Mouse (Mus musculus) brain, adult 2 months (tissue): ENCODE measurements around the gene Lsm2.
"Not testable (repeated sequence)": the region's sequence is repeated elsewhere in the genome, so short reads cannot be mapped to it uniquely, and the experiment has no call there.

Experiments used
- DNase-seq: peaks from one replicate; pipeline ENCODE4 v3.0.0; 2011; ENCODE audit warnings: low read depth, low spot score

Lsm2 gene

DNA sequence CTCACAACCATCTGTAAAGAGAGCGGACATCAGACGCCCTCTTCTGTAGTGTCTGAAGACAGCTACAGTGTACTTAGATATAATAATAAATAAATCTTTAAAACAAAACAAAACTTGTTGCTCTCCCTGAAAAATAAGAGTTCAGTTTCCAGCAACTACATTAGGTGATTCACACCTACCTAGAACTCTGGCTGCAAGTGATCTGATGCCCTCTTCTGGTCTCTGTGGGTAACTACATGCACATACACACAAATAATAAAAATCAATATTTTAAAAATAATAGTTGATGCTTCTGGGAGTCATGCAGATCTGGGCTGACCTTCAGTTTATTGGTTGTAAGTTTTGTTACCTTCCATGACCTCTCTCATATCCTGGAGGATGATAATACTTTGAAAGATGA, 2.6 kb downstream of the Lsm2 start:
- DNase-seq, result peak; percentile 67

GRCm38 (mm10) chr17:34994751-34995150, 13.1 kb downstream of the Lsm2 start:
- no peak for DNase-seq

DNA sequence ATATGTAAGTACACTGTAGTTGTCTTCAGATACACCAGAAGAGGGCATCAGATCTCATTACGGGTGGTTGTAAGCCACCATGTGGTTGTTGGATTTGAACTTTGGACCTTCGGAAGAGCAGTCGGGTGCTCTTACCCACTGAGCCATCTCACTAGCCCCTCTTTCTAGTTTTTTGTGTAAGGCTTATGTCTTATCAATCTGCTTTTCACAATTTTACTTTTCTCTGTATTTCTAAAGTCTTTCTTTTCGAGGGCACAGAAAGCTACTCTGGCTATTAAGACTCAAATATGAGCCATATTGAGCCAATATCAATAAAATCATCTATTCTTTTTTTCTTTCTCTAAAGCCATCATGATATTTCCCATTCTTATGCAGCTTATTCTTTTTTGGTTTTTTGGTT, 13.5 kb downstream of the Lsm2 start:
- DNase-seq, result not testable (repeated sequence)

DNA sequence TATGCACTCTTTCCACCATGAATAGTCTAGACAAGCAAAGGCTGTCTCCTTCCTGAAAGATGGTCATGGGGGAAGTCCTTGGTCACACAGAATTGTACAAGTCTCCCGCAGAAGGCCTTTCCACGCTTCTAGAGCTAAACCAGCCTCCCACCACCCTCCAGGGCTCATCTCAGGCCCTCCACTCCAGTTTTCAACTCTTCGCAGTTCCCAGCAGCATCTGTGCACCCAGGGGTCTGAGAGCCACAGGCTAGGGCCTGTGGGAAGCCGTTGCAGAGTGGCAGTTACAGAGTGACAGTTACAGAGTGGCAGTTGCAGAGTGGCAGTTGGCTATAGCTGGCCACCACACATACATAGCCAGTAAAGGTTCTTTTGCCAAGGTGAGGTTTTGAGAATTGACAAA, 14.3 kb downstream of the Lsm2 start:
- not testable (repeated sequence) for DNase-seq

- no peak for DNase-seq
Measured at GRCm38 (mm10) chr17:34996411-34997141, 14.9 kb downstream of the Lsm2 start.

DNA sequence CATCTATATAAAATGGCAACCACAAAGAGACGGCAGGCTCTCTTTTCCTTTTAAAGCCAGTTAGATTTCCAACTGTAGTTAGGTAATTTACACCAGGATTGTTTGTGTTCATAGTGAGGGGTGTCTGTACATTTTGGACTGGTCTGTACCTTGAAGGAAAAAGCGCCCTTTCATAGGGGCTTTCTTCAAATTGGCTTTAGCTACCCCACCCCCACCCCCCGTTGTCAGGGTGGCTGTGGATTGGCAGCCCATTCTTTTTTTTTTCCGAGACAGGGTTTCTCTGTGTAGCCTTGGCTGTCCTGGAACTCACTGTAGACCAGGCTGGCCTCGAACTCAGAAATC, 15.5 kb downstream of the Lsm2 start:
- no peak for DNase-seq

DNA sequence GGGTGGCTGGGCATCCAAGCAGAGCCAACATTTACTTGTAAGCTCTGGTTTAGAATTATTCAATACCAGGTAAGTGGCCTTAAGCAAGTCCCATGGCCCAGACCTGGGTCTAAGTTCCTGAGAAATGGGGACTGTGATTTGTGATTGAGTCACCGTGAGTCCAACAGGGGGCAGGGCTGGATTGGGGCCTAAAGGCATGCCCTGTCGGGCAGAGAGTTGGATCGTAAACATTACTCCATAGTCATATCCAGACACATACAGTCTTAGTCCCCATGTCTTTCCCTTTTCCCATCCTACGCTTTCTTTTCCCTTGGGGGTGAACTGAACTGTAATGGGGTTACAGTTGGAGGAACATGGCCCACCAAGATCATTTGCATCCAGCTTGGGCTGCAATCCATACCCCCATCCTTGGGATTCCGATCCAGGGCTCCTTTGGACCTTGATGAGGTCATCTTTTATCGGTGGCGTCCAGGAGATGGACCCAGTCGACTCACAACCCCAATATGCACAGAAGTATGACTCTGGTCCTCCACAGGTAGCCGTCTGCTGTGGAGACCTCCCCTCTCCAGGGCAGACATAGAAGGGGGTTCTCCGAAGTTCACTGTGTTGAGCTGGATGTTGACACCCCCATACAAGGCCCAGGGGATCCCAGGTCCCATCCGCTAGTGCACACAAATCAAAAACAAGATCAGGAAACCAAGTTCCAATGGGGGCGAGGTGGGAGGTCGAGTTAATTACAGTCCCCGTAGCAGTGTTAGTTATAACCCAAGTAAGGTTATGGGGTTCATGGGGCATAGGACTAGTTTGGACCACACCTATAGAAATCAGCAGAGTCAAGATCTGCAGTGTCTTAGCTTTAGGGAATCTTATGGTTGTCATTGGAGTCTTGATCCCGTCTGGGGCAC, 17.1 kb downstream of the Lsm2 start:
- DNase-seq, result no peak

- DNase-seq, result not testable (repeated sequence)
Measured at GRCm38 (mm10) chr17:34999871-35000716, 18.4 kb downstream of the Lsm2 start.

DNA sequence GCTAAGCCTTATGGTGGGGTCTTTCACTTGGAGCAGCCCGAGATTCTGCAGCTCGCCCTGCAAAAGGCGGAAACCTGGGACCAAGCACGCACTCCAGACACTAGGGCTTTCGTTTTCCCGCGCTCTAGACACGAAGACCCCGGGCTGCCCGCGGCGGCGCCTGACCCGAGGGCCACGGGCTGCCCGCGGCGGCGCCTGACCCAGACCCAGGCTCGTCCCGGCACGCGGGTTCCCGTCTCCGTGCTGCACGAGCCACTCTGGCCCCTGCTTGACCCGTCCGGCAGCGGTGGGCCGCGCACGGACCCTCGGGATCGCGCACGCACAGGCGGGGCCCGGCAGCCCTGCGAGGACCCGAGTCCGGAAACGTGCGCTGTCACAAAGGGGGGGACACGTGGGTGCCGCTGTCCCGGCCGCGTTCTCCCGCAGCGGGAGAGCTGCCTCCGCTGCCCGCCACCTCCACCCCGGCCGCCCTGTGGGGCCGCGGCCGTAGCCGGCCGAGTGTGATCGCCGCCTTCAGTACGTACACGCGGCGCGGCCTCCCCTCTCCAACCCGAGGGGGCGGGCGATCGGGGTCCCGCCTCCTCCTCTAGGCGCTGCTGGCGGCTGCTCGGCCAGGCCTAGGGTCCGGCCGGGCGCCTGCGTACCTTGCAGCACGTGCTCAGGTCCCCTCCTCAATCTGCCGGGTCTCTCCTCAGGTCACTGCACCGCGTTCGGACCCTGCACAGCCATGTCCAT, 19.2 kb downstream of the Lsm2 start, which contains the start of gene Vars:
Vars (plus strand) TSS at position 271 of the 735 bp plus-strand sequence.
- peak; percentile 86 for DNase-seq

- peak; percentile 69 for DNase-seq
Measured at GRCm38 (mm10) chr17:35001452-35002152, 19.9 kb downstream of the Lsm2 start.

GRCm38 (mm10) chr17:35002153-35002865, 20.6 kb downstream of the Lsm2 start:
- peak; percentile 48 for DNase-seq

DNA sequence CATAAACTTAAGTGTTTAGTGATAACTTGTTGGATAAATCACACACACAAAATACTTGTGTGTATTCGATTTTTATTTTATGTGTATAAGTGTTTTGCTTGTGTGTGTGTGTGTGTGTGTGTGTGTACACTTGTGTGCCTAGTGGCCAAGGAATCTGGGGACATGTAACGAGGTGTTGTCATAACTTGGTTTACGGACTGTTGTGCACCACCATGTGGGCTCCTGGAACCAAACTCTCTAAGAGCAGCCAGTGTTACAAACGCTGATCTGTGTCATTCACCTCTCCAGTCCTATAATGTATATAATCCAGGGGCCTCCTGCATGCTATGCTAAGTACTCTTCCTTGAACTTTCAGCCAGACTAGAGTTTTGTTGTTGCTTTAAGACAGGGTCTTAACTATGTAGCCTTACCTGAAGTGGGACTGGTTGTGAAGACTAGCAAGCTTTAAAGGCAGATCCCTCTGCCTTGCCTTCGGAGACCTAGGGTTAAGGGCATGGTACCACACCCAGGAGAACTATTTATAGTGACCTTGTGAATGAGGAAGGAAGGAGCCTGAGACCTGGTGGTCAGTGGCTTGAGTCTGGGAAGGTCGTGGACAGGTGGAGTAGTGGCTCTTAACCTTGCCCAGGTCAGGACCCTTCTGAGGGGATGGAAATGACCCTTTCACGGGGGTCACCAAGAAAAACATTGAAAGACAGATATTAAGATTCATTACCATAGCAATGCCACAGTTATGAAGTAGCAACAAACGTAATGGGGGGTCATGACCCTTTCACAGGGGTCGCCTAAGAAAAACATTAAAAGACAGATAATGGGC, 21.6 kb downstream of the Lsm2 start:
- DNase-seq, result no peak

DNA sequence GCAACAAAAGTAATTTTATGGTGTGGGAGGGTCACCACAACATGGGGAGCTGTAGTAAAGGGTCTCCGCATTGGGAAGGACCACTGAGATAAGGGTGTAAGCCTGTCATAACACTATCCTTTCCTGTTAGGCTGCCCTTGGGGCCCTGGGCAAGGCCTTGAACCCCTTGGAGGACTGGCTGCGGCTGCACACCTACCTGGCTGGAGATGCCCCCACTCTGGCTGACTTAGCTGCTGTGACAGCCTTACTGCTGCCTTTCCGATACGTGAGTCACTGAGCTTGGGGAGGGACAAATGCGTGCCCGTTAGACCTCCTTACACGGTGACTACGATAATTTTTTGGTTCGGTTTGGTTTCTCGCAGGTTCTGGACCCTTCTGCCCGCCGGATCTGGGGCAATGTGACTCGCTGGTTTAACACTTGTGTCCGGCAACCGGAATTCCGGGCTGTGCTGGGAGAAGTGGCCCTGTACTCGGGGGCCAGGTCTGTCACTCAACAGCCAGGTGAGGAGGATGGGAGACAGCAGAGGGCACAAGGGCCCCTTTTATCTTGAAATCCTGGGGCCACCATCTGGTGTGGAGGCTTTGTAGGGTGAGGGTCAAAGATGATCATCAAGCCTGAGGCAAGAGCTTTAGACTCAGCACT, 22.5 kb downstream of the Lsm2 start:
- DNase-seq, result no peak

DNA sequence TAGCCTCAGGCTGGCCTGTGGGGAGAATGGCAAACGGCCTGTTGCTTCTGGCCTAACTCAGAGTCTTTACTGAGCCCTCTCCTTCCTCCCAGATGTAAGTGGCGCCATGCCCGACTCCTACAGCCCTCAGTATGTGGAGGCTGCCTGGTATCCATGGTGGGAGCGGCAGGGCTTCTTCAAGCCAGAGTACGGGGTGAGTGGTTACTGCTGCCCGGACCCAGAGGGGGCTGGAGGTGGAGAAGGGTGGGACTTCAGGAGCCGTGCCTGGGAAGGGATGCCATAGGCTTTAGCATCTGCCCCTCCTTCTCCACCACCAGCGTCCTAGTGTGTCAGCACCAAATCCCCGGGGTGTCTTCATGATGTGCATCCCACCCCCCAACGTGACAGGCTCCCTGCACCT, 23.5 kb downstream of the Lsm2 start:
- no peak for DNase-seq

DNA sequence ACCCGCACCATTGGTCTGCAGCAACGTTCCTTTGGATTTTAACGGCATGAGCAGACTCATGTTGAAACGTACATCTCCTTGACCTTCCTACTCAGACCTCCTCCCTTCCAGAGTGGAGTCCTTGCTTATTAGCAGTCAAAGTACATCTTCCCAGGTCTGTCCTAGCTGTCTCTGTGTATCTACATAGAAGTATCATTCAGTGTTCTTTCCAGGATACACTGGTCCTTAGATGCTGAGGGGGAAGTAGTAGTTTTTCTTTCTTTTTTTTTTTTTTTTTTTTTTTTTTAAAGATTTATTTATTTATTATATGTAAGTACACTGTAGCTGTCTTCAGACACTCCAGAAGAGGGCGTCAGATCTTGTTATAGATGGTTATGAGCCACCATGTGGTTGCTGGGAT, 24.2 kb downstream of the Lsm2 start:
- DNase-seq, result not testable (repeated sequence)

- no peak for DNase-seq
Measured at GRCm38 (mm10) chr17:35007387-35007991, 25.8 kb downstream of the Lsm2 start.

- DNase-seq, result peak; percentile 94
Measured at GRCm38 (mm10) chr17:35009586-35009985, 27.9 kb downstream of the Lsm2 start.

DNA sequence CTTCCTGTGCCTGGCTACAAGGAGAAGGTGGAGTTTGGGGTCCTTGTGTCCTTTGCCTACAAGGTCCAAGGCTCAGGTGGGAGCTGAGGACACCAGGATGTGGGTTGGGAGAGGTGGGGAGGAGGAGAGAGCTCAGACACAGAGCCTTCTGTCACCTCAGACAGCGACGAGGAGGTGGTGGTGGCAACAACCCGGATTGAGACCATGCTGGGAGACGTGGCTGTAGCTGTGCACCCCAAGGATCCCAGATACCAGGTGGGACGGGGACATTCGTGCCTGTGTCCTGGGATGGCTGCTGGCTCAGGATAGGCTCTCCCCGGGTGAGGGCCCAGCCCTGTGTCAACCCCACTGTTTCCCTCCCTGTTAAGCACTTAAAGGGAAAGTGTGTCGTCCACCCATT, 29.8 kb downstream of the Lsm2 start:
- DNase-seq, result no peak
